Mouse (Mus musculus) B cell, adult 2 months (primary cell): Measurements from ENCODE around the gene Dppa3.

Experiments
- DNase-seq, 2 experiments: peaks; one replicate each; pipeline ENCODE4 v3.0.0; 2022

The Dppa3 gene

DNA sequence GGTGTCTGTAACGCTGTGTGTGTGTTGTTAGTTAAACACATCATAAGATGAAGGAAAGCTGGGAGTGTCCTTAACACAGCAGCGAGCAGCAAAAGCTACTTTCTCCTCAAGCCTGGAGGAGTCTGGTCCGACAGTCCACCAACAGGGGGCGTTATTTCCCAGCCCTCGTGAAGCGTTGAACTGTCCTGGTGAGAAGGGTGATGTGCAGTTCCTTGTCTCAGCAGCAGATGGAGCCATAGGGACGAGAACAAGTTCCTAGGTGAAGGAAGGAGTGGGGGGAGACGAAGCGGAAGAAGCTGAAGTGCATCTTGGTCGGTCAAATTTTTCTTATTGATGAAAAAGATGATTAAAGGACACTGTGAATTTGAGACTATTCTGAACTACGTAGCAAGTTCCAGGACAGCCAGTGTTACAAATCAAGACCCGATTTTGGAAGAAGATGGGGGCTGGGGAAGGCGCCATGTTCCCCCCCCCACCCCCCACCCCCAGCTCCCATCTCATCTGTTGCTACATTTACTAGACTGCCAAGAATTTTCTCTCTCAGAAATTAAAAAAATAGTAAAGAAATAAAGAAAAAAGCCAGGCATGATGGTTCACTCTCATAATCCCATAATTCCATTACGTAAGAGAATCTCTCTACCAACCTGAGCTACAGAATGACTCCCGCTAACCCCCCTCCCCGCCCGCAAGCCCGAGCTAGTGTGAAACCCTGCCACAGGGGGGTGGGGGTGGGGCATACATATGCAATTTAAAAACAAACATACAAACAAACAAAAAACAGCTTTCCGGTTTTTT, 43.4 kb downstream of the Dppa3 start:
- peak; percentile 89 to 91 for DNase-seq

DNA sequence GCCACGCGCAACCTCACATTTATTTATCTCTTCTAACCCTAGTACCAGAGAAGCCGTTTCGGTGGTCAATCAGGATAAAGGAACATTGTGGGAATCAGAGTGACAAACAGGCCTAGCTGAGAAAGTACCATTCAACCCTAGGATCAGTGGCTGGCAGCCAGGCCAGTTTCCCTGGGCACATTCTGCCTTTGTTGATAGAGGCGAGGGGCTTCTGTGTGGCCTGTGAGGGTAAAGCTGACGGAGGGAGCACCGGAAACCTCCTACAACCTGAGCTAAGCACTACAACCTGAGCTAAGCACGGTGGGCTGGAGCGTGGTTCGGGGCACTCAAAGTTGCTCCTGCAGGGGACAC, 44.0 kb downstream of the Dppa3 start:
- DNase-seq, result no peak

DNA sequence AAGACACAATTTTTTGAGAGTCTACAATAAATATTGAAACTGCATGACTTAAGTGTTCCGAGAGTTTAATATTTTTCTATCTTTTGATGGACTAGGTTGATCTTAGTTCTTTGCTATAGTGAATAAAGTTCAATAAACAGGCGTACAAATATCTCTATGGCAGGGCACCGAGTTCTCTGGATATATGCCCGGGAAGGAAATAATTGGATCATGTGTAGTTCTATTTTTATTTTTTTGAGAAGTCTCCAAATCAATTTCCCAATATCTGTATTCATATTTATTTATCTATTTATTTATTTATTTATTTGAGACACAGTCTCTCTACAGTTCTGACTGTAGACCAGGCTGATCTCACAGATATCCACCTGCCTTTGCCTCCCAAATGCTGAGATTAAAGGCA, 44.6 kb downstream of the Dppa3 start:
- no peak for DNase-seq

DNA sequence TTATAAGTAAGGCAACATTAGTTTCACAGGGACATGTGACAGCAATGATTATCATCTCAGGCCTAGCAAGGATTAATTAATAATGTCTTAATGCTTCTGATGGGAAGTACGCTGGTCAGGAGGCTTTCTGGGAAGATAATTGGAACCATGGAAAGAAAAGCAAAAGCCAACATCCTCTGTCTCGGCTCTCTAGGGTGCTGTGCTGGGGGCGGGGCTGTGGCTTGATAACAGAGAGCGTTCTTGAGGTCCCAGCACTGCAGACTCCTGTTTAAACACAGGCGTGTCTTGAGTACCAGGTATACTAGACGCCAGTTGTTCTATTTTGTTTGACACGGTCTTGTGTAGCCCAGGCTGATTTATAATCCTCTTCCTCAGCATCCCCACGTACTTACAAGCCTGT, 46.5 kb downstream of the Dppa3 start:
- no peak for DNase-seq
